Mouse (Mus musculus): ENCODE measurements around the gene Kcnk6.

The Kcnk6 gene

DNA sequence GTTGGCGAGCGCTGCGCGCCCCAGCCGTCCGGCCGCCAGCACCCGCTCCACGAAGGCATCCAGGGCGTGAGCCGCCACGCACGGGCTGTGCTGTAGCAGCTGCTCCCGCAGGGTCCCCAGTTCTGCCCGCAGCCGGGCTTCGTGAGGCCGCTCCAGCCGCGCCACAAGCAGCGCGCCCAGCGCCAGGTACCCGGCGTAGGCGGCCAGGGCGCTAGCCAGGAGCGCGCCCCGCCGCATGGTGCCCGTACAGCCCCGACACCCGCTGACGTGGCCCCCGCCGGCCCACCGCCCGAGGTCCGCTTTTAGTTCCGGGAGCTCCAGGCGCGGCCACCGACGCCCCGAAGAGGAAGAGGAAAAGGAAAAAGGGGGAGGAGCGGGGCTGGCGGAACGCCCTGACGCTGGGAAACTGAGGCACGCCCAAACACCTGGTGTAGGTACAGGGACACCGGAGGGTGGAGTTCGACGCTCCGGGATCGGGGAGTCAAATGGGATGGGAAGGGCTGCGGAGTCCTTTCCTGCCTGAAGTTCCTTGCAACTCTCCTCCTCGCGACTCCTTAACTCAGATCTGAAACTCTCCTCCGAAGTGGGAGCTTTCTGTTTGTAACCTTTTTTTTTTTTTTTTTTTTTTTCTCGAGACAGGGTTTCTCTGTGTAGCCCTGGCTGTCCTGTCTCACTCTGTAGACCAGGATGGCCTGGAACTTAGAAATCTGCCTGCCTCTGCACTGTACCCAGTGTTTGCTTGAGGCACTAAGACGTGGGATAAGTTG, at the start of gene Kcnk6:
Gene Kcnk6, minus strand, starts transcription at position 269 of the 767 bp plus-strand sequence.
- in situ Hi-C loops (cut with MboI, MseI), result no loop called here

DNA sequence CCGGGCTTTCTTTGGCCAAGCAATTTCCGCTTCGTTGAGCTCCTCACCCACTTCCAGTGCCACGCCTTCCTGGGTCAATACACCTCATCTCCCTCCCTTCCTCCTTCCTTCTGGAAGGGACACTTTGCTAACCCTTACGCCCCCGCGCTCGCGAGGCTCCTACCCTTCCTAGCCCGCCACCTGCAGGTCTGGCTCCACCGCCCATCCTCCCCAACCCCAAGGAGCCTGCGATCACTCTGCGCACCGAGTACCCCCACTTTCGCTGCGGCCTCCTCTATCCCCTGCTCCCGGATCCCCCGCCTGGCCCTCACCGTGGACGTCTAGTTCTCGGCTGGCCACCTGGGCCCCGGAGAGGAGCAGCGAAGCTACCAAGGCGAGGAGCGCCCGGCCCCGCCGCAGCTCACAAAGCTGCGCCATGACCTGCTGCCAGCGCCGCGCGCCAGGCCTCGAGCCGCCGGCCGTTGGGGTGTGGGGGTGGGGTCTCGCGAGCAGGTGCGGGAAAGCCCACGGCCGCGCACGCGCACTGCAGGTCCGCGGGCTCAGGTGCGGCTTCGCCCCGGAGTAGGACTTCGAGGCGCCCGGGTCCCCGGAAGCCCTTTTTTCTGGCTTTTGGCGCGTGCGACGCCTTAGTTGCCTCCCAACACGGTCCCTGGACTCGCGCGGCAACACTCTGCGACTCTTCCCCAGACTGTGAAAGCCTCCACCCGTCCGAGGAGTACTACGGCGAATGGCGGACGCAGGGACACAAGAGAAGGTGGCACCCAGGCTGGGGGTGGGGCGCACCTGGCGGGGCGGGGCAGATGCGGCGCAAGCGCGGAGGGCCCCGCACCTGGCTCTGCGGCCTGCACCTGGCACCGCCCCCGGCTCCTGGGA, 49.1 kb upstream of the Kcnk6 start, which contains the start of gene Spint2:
Gene Spint2, minus strand, starts transcription at position 712 of the 873 bp plus-strand sequence.
- in situ Hi-C loops (cut with MboI, MseI), result no loop called here

DNA sequence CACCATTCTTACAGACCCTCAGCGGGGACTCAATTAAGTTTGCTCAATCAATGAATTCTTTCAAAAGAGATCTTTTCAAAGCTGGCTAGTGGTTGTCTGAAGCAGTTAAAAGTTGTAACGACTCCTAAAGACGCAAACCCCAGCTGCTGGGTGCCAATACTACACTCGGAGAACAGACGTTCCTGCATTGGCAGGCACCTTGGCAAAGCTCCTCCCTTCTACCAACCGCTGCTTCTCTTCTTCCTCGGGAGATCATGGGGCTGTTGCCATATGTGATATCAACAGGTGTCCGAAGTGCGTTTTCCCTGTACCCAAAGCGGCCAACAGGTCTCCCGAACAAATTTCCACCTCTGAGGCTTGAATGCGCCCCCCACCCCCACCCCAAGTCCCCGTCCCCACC, 48.5 kb upstream of the Kcnk6 start:
- in situ Hi-C loops (cut with MboI, MseI), result no loop called here

DNA sequence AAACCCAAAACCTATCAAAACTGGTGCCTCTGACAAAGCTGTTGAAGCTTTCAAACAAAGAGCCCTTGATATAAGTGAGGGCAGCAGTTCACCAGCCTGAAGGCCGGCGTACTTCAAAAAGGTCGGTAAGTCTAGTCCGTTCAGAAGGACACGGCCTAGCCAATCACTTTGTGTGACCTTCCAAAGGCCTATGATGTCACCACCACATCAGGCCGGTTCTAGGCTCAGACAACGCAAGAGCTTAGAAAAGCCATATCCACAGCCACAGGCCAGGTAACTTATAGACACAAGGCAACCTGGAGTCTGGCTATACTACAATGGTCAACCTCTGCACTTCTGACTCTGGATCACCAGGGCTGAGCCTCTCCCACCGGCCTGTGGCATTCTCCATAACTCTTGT, 47.6 kb upstream of the Kcnk6 start:
- in situ Hi-C loops (cut with MboI, MseI), result loop anchor here in 1 of 2 experiments (10.0 kb wide), 1 partner anchor 545 kb away; no protein-coding TSS in a partner anchor

DNA sequence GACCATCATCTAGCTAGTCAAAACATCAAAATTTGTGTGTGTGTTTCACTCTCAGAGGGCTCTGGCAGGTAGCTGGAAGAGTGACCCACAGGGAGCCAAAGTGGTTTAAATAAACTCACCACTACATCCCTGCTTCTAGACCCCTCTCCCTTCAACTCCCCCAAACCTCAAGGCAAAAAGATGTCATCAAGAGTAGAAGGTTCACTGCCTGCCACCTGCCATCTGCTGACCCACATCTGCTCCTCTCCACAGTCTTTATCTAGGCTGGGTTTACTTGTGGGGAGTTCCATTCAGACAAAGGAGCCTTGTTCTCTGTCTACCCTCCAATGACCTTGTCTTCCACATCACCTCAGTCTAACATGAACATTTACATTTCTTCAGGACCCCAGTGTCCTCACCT, 46.9 kb upstream of the Kcnk6 start:
- in situ Hi-C loops (cut with MboI, MseI), result loop anchor here in 1 of 2 experiments (10.0 kb wide), 1 partner anchor 546 kb away; no protein-coding TSS in a partner anchor

DNA sequence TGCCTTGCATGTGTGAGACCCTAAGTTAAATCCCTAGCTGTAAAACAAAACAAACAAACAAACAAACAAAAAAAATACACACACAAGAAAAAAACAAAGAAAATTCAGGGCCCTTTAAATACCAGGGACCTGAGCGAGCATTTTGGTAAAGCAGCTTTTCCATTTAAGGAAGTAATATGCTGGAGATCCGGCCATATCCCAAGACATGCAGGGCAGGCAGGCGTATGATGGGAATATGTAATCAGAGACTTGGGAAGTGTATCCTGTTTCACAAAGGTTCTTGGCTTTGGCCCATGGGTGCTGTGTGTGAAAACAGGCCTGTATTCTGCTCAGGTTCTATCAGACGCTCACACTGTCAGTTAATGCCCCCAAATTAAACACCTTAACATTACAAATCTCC, 45.2 kb upstream of the Kcnk6 start:
- in situ Hi-C loops (cut with MboI, MseI), result loop anchor here in 1 of 2 experiments (10.0 kb wide), 1 partner anchor 547 kb away; no protein-coding TSS in a partner anchor

DNA sequence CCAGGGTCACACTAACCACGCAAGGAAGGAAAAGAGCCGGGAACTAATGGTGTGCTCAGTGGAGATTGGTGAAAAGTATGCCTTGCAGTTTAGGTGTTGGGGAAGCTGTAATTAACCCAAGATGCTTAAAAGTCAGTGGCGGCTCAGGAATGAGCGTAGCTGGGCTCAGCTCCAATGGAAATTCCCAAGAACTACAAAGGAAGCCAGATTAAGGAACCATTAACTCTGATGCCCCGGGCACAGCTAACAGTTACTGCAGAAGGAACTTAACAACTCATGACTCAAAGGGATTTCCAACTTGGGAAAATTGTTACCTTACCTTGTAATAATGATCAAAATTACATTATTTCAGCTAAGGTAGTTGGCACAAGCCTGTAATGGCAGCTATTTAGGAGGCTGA, 44.4 kb upstream of the Kcnk6 start:
- in situ Hi-C loops (cut with MboI, MseI), result loop anchor here in 1 of 2 experiments (10.0 kb wide), 1 partner anchor 548 kb away; no protein-coding TSS in a partner anchor

DNA sequence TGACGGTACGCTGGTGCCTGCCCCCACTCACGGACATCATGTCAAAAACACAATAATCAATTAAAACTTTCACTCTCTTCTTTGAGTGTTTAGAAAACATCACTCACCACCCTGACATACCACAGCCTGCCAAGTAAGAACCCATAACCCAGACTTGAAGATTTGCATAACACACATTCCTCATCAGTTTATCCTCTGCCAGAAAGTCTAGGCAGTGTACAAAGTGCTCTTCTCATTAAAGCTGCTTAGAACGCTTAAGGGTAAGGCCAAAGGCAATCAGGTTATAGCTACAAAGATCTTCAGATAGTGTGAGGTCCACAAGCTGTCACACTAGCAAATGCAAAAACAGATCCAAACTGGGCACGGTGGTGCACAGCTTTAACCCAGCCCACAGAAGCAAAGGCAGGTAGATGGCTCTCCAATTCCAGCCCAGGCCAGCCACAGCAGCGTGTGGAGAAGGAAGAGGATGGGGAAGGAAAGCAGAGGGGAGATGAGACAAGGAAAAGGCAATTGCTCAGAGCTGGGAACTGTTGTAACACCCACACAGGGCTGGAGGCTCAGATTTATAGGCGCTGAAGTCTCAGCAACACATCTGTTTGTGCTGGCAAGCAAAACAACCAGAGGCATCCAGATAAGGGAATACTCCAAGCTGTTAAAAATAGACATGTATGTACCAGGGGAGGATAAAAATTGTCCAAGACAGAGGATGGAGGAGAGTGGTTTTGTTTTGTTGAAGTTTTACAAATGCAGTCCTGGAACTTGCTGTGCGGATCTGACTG, 39.6 kb upstream of the Kcnk6 start:
- in situ Hi-C loops (cut with MboI, MseI), result loop anchor here in 1 of 2 experiments (10.0 kb wide), 1 partner anchor 553 kb away; no protein-coding TSS in a partner anchor

DNA sequence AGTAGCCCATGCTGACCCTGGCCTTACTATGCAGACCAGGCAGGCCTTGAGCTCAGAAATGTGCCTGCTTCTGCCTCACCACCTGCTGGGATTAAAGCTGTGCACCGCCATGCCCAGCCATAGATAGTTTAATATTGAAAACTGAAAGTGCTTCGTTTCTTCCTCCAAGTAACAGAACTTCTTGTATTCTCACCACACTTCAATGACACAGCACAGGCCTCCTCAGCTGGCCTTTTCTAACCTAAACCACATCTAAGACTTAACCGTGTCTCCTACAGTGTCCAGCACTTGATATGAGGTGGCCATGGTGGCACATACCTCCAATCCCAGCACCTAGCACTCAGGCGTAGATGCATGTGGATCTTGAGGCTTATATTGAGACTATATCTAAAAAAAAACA, 38.1 kb upstream of the Kcnk6 start:
- in situ Hi-C loops (cut with MboI, MseI), result loop anchor here in 1 of 2 experiments (10.0 kb wide), 1 partner anchor 554 kb away; no protein-coding TSS in a partner anchor

DNA sequence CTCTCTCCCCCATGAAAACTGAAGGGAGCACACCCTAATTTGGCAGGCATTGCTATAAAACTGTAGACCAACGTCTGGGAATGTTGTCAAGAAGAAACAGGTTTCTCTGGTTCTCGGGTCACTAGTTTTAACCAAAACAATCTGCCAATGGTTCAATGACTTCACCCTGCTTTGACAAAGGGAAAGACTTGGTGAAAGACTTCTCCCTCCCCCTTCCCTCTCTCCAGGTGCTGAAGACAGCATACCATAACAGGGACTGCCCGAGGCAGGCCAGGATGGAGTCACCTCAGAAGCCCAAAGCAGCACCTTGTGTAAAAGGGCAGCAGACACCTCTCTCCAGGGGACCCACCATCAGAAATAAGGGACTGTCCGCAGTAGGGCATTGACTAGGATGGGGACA, 34.6 kb upstream of the Kcnk6 start:
- in situ Hi-C loops (cut with MboI, MseI), result no loop called here

DNA sequence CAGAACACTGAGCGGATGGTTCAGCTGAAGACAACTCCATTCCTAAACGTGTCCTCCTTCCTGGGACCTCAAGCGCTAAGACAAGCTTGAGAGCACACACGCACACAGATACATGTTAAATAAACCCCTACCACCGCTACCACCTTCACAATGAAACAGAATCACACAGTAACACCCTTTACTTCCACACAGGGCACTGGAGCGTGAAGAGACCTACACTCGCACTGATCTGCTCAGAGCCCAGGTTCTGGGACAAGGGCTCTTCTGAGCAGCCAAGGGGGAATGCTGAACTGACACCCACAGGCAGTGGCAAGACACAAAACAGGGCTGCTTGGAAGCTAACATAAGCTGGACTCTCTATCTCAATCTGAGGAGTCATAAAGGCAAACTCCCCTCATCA, 33.3 kb upstream of the Kcnk6 start:
- in situ Hi-C loops (cut with MboI, MseI), result no loop called here

DNA sequence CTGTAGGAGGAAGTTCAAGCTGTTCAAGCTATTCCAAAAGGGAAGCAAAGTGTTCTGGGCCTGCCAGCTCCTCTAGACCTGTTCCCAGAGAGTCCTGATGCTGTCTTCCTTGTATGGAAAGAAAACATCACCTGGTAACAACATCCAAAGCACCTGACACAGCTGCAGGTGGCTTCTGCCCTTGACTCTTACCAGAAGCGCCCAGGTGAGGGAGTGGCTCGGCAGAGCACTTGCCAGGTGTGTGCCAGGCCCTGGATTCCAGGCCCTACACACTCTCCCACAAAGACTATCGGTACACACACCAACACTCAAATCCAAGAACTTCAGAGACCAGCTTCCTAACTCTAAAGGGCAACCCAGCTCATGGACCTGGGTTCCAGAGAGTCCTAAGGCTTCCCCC, 31.5 kb upstream of the Kcnk6 start:
- in situ Hi-C loops (cut with MboI, MseI), result no loop called here

DNA sequence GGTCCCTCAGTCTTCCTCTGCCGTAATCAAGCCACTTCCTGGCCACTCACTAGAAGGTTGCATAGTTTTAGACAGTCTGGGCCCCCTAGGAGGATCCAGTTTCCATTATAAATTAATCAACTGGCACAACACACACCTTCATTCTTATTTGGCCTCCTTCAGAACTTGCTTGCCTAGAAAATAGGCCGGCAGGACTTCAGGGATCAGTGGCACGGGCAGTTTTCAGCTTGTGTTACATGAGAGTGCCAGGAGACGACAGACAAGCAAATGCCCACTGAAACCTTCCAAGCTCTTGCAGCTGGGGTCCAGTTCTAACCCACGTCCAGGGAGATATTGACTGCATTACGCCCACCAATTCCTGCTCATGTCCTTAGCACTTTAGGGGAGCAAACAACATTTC, 29.8 kb upstream of the Kcnk6 start:
- in situ Hi-C loops (cut with MboI, MseI), result no loop called here

DNA sequence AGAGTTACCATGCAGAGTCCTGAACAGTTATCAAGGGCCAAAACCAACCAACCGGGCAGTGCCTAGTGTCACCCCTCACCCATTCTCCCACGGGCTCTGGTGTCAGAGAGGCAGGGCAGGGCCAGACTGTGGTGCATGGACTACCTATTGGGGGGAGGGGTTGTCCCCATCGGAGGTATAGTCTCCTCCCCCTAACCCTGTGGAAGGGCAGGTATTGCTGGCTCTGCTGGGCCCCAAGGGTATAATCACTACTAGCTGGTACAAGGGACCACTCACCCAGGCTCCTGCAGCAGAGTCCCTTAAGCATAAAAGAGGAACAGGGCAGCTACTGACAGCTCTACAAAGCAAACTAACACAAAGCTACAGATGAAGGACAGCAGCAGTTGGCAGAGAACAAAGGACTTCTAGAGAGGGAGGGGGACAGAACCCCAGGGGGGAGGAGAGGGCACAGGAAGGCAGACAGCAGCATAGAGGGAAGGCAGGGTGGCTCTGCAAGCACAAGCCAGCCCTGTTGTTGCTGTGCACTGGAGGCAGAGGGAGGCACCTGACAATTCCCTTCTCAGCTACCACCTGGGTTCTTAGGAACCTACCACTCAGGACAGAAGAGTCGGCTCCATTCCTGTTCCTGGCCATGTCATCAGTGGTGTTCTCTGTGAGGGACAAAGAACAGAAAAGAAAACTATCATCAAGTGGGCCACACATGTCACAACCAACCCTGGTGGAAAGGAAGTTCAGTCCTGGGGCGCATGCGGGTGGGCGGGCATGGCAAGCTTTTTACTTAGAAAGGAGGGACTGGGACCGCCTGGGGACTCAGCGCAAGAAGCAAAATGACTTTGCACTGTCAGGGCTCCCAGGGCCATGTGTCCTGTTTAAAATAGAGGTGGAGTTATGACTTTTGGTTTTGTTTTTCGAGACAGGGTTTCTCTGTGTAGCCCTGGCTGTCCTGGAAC, 27.7 kb upstream of the Kcnk6 start:
- in situ Hi-C loops (cut with MboI, MseI), result no loop called here

DNA sequence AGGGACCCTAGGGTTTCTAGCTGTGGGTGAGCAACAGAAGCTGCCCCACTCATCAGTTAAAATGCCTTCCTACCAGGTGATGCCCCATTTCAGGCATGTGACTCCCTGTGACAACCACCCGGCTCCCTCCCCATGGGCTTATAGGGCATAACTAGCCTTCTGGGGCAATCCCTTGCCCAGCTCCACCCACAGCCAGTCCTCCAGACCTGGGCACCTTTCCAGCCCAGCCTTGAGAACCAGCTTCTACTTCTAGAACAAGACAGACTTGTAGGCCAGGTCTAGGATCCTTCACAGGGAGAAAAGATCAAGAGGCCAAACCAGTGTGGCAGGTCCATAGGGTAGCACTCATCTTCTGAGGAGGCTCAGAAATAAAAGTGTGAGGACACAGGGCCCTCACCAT, 25.1 kb upstream of the Kcnk6 start:
- in situ Hi-C loops (cut with MboI, MseI), result no loop called here

DNA sequence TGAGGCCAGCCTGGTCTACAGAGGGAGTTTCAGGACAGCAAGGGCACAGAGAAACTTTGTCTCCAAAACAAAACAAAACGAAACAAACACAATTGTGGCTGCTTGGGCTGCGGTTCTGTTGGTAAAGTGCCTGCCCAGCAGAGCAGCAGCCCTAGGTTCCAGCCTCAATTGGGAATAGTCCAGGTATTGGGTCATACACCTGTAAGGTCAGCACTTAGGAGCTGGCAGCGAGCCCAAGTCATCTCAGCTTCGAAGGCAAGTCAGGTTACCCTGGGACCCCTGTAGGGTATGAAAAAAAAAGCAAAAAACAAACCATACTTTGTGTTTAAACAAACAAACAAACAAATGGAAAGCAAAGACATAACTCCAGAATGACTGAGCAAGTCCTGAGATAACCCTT, 23.6 kb upstream of the Kcnk6 start:
- in situ Hi-C loops (cut with MboI, MseI), result no loop called here

DNA sequence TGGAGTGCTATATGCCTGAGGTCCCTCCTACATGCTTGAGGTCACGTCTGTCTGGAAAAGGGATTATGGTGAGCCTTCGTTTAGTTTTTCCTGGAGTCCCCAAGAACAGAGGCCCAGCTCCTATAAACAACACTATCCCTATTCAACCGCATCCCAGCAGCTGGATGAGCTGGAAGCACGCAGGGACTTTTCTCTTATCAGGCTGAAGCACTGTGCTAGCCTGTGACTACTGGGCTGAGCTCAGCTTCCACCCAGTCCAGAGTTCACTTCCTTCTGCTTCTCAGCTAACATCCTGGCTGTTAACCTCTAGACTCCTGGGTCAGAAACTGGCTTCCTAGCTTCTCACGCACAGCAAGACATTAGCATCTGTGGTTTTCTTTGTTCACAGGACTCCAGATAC, 21.5 kb upstream of the Kcnk6 start:
- in situ Hi-C loops (cut with MboI, MseI), result no loop called here

DNA sequence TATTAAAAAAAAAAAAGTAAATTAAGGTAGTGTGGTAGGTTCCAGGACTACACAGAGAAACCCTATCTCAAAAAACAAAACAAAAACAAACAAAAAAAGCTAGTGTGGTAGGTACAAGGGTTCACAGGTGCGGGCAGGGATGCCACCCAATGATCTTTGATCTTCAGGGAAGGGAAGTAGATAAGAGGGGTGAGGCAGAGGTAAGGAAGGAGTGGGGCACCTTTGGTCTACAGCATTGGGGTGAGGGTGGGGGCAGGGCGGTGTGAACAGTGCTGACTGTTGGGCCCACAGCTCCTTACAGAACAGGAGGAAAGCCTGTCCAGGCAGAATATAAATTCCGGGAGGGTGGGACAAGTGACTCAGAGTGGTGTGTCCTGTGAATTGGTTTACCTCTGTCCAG, 18.9 kb upstream of the Kcnk6 start:
- in situ Hi-C loops (cut with MboI, MseI), result no loop called here

DNA sequence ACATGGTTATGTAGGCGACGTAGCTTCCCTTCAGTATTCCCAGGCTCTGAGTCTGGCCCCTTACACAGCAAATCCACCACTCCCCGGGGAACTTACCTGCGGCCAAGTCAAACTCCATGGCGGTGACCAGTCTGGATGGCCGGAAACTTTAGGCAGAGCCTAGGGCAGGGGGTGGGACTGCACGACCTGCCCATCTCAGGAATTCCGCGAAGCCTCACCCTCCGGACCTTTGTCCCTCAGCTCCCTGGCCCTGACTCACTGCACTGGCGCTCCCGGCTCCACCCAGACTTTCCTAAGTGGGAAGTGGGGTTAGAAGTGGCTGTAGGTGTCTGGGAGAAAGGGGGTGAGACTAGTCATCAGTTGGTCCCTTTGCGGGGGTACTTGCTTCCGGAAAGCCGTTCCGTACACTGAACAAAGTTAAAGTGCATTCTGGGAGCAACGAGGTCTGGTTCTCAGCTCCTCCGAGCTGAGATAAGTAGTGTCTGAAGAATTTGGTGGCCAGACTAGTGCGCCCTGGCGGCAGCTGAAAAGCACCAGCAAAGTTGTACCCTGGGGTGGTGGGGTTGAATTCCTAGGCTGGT, 16.0 kb upstream of the Kcnk6 start, which contains the start of gene 2200002D01Rik:
Gene 2200002D01Rik, minus strand, starts transcription at position 206 of the 581 bp plus-strand sequence.
- in situ Hi-C loops (cut with MboI, MseI), result no loop called here

DNA sequence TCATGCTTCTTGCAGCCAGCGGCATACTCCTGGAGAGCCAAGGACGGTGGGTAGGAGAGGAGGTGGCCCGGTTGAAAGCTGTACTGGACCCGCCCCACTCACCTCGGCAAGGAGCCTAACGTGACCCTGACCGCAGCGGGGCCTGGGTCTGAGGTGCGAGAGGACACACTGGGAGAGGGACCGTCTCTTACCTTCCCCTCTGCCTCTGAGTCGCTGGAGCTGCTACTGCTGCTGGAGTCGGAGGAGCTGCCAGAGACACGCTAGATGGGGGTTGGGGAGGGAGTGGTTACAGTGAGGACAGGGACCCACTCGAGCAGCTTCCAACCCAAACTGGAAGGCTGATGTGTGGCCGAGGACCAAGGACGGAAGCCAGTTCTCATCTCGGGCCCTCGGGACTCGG, 15.4 kb upstream of the Kcnk6 start:
- in situ Hi-C loops (cut with MboI, MseI), result no loop called here

All from T-helper 17 cell (primary cell).